Mouse (Mus musculus): Measurements from ENCODE around the gene Qser1. TPM values are rescaled to one million over a fixed set of nuclear protein-coding genes. Genes with fewer than 3 reads are reported as not detected.
"Not testable (repeated sequence)": the region's sequence is repeated elsewhere in the genome, so short reads cannot be mapped to it uniquely, and the experiment has no call there.

Gene Qser1
- 10.8 and 14.1 TPM in 2 replicates for total RNA-seq (2014; rRNA removed)
- 2.4 and 3.4 TPM in 2 replicates for polyA plus RNA-seq (2015; fragmentation: Nextera tagmentation; extraction: Ambion mirVana)

DNA sequence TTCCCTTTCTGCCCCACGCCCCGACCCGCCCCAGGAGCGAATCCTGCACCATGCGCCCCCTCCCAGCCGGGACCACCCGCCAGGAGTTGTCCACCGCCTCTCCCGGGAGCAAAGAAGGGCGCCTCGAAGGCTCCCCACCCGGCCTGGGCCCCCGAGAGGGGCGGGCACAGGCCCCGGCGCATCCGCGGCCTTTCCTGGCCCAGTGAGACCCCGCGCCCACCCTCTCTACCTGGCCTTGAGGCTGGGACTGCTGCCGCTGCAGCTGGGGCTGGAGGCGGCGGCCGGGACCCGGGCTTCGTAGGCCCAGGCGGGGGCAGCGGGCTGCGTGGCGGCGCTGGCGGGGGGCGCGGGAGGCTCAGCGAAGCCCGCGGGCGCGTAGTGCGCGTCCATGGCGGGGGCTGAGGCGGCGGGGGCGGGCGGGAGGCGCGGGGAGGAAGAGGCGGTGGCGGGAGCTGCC lies at the start of gene Qser1:
TSS of gene Qser1 (minus strand) at position 390 of the 457 bp plus-strand sequence.
- Histone ChIP-seq H3K4me1 (ENCODE audit: insufficient read depth) (peaks cover 10% of the 10 kb centered on the region), H3K9me3 (ENCODE audit: low read length) (no peaks in the 10 kb centered on the region), H3K4me3 (ENCODE audit: low read depth, low read length) (peak within 1 kb of the TSS; percentile 96), H3K27ac (ENCODE audit: low read depth, low read length) (peak within 1 kb of the TSS; percentile 91), H3K36me3 (ENCODE audit: insufficient read depth) (no peaks in the 10 kb centered on the region), H3K4me2 (ENCODE audit: low read depth) (peak within 1 kb of the TSS; percentile 78), H3K9ac (peak within 1 kb of the TSS; percentile 95), H3K27me3 (ENCODE audit: insufficient read depth, low read length) (no peaks in the 10 kb centered on the region)
- WGBS, result 4% methylated on average over 23 of the region's 50 CpGs
- peak; percentile 75 for ATAC-seq
- DNase-seq, result no peak
- no peak for TF ChIP-seq CTCF (IDR thresholded peaks at IDR 0.05; ENCODE audit: low read depth)

DNA sequence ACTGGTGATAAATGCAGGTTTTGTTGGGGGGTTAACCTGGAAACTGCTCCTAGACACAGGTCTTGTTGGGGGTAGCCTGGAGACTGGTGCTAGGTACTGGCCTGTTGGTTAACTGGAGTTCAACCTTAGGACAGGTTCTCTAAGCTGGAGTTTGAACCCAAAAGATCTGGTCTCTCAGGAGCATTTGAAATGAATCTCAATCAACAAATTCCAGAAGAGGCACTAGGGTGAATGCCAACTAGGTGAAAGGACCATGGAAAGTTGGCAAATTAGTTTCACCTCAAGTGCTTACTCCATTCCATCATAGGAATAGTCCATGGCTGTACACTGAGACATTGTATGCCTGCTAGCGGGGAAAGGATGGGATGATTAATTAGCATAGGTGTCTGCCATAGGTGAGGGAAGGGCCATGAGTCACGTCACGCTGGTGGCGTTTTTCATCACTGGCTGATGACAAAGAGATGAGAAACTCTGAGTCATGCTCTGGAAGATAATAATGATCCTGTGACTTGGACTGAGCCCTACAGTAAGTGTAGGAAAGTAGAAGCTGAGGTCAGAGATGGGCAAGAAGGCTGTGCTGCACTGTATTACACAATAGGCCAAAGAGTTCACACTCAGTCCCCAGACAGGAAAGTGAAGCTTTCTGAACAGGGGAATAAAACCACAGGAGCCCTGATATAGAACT lies 47.8 kb upstream of the Qser1 start:
- ATAC-seq (no peak), DNase-seq (no peak)
- no peak overlapping the region for H3K27ac ChIP-seq (ENCODE audit: low read depth, low read length)
- no peaks in the 10 kb centered on the region for H3K4me1 ChIP-seq (ENCODE audit: insufficient read depth)
- H3K9me3 ChIP-seq (ENCODE audit: low read length), result no peaks in the 10 kb centered on the region
- H3K9ac ChIP-seq, result no peak overlapping the region
- no peak overlapping the region for H3K4me3 ChIP-seq (ENCODE audit: low read depth, low read length)
- no peaks in the 10 kb centered on the region for H3K36me3 ChIP-seq (ENCODE audit: insufficient read depth)
- 91% methylated on average over 4 of the region's 4 CpGs for WGBS
- H3K27me3 ChIP-seq (ENCODE audit: insufficient read depth, low read length), result no peaks in the 10 kb centered on the region
- H3K4me2 ChIP-seq (ENCODE audit: low read depth), result no peak overlapping the region
- TF ChIP-seq CTCF (IDR thresholded peaks at IDR 0.05; ENCODE audit: low read depth), result no peak

DNA sequence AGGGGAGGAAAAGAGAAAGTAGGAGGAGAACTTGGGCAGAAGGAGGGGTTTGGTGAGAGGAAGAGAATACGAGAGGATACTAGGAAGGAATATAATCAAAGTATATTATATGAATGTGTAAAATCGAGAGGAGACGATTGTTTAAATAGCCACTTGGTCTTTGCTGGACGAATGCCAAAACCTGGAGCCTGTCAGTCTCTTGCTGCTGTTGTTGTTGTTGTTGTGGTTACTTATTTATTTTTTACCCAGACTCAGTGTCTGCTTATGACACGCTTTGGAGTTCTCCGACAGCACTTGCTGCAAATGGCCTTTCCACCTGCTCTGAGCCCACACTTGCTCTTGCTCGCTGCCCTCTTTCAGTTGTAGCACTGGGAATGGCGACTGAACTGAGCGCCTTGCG lies 43.9 kb upstream of the Qser1 start:
- Histone ChIP-seq H3K9ac (no peak overlapping the region), H3K36me3 (ENCODE audit: insufficient read depth) (no peaks in the 10 kb centered on the region), H3K4me1 (ENCODE audit: insufficient read depth) (no peaks in the 10 kb centered on the region), H3K4me3 (ENCODE audit: low read depth, low read length) (no peak overlapping the region), H3K27me3 (ENCODE audit: insufficient read depth, low read length) (no peaks in the 10 kb centered on the region), H3K27ac (ENCODE audit: low read depth, low read length) (no peak overlapping the region), H3K4me2 (ENCODE audit: low read depth) (no peak overlapping the region), H3K9me3 (ENCODE audit: low read length) (no peaks in the 10 kb centered on the region)
- no peak for TF ChIP-seq CTCF (IDR thresholded peaks at IDR 0.05; ENCODE audit: low read depth)
- no peak for ATAC-seq
- DNase-seq, result no peak
- WGBS, result 76% methylated on average over 10 of the region's 10 CpGs

DNA sequence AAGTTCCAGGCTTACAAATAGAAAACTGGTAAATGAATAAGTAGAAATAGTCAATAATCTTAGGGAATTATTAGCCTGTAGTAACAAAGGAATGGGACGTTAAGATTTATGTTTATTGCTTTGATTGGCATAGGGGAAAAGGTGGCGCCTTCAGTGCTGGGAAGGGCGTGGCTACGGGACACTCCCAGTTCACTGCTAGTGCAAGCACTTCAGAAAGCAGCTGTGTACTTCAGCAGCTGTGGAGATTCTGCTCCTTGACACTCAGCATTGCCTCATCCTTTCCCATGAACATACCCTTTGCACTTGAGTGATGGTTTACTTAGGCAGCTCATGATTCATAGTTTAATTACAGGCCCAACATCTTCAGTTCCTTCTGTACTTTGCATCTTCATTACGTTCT lies 42.5 kb upstream of the Qser1 start:
- DNase-seq (no peak), ATAC-seq (no peak)
- Histone ChIP-seq H3K27me3 (ENCODE audit: insufficient read depth, low read length) (no peaks in the 10 kb centered on the region), H3K9me3 (ENCODE audit: low read length) (no peaks in the 10 kb centered on the region), H3K4me1 (ENCODE audit: insufficient read depth) (no peaks in the 10 kb centered on the region), H3K27ac (ENCODE audit: low read depth, low read length) (no peak overlapping the region), H3K4me2 (ENCODE audit: low read depth) (no peak overlapping the region), H3K9ac (no peak overlapping the region), H3K4me3 (ENCODE audit: low read depth, low read length) (no peak overlapping the region), H3K36me3 (ENCODE audit: insufficient read depth) (no peaks in the 10 kb centered on the region)
- TF ChIP-seq CTCF (IDR thresholded peaks at IDR 0.05; ENCODE audit: low read depth), result no peak
- WGBS, result 85% methylated on average over 5 of the region's 5 CpGs

DNA sequence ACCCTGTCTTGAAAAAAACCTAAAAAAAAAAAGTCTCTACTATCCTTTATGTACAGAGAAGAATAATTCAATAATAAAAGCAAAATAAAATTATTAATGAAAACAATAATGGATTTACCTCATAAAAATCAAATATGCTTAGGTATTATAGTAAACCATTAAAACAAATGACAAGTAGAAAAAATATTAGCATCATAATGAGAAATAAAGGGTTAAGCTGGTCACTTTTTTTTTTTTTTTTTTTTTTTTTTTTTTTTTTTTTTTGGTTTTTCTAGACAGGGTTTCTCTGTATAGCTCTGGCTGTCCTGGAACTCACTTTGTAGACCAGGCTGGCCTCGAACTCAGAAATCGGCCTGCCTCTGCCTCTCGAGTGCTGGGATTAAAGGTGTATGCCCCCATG lies 41.5 kb upstream of the Qser1 start:
- DNase-seq; H3K27ac ChIP-seq (ENCODE audit: low read depth, low read length); H3K4me2 ChIP-seq (ENCODE audit: low read depth); H3K9ac ChIP-seq; ATAC-seq; H3K4me1 ChIP-seq (ENCODE audit: insufficient read depth); H3K36me3 ChIP-seq (ENCODE audit: insufficient read depth); H3K4me3 ChIP-seq (ENCODE audit: low read depth, low read length); H3K27me3 ChIP-seq (ENCODE audit: insufficient read depth, low read length); H3K9me3 ChIP-seq (ENCODE audit: low read length): not testable (repeated sequence)
- WGBS, result 89% methylated on average over 3 of the region's 3 CpGs

DNA sequence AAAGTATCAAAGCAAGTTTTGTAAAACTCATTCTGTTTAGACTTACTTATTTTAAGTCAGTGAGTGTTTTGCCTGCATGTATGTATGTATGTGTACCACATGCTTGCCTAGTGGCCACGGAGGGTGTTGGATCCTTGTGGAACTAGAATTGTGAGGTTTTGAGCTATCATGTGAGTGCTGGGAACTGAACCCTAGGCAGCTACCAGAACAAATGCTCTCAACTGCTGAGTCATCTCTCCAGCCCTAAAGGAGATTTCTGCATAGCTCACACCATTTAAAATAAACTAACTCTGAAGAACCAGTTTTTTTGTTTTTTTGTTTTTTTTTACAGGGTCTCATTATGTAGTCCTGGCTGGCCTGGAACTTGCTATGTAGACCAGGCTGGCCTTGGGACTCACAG lies 39.7 kb upstream of the Qser1 start:
- no peaks in the 10 kb centered on the region for H3K36me3 ChIP-seq (ENCODE audit: insufficient read depth)
- H3K27ac ChIP-seq (ENCODE audit: low read depth, low read length), result no peak overlapping the region
- H3K27me3 ChIP-seq (ENCODE audit: insufficient read depth, low read length), result 0 out of 2 replicates have a peak, but pooled peaks cover 4% of the 10 kb centered on the region
- DNase-seq, result no peak
- 67% methylated on average over 1 of the region's 1 CpGs for WGBS
- H3K4me1 ChIP-seq (ENCODE audit: insufficient read depth), result no peaks in the 10 kb centered on the region
- no peak overlapping the region for H3K9ac ChIP-seq
- no peaks in the 10 kb centered on the region for H3K9me3 ChIP-seq (ENCODE audit: low read length)
- no peak overlapping the region for H3K4me3 ChIP-seq (ENCODE audit: low read depth, low read length)
- H3K4me2 ChIP-seq (ENCODE audit: low read depth), result no peak overlapping the region
- TF ChIP-seq CTCF (IDR thresholded peaks at IDR 0.05; ENCODE audit: low read depth), result no peak
- ATAC-seq, result no peak

DNA sequence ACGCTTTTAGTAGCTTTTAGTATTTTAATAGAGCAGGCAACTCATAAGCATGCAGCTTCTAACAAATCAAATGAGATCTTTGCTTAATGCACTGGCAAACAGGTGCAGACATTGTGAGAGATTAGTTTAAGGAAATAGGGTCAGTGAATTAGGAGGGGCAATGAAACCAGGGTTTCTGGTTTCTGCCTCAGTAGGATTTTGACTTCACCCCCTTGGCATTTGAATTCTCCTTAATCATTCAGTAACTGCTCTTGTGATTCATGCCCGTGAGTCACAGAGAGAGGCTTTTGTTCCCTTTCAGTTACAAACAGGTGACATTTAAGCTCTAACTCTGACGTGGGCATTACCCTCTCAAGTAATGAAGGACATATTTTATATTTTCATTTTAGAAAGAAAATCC lies 39.2 kb upstream of the Qser1 start:
- ATAC-seq (no peak), DNase-seq (no peak)
- Histone ChIP-seq H3K9ac (no peak overlapping the region), H3K4me1 (ENCODE audit: insufficient read depth) (no peaks in the 10 kb centered on the region), H3K4me2 (ENCODE audit: low read depth) (no peak overlapping the region), H3K36me3 (ENCODE audit: insufficient read depth) (no peaks in the 10 kb centered on the region), H3K9me3 (ENCODE audit: low read length) (no peaks in the 10 kb centered on the region), H3K4me3 (ENCODE audit: low read depth, low read length) (no peak overlapping the region), H3K27me3 (ENCODE audit: insufficient read depth, low read length) (0 out of 2 replicates have a peak, but pooled peaks cover 6% of the 10 kb centered on the region), H3K27ac (ENCODE audit: low read depth, low read length) (no peak overlapping the region)
- WGBS, result 16% methylated on average over 3 of the region's 3 CpGs
- no peak for TF ChIP-seq CTCF (IDR thresholded peaks at IDR 0.05; ENCODE audit: low read depth)

All from forebrain, postnatal 0 days (tissue).